Mouse (Mus musculus): Measurements from ENCODE around the gene Abhd8. TPM values are rescaled to one million over a fixed set of nuclear protein-coding genes. Genes with fewer than 3 reads are reported as not detected.
A peak's percentile ranks its signal among the peaks of the same experiment; 100 is the strongest.

Abhd8 gene
- polyA plus RNA-seq, 1 experiment, result not detected

- H3K27ac ChIP-seq (ENCODE audit: insufficient read depth, low read depth, low read length), result no peak overlapping the region
- H3K4me1 ChIP-seq (ENCODE audit: control insufficient read depth, insufficient read depth, low read length), result peaks cover 29% of the 10 kb centered on the region
- 84% methylated on average over 25 of the region's 25 CpGs for WGBS
- H3K4me3 ChIP-seq (ENCODE audit: insufficient read depth, low read depth, low read length), result no peak overlapping the region
- TF ChIP-seq POLR2A (IDR thresholded peaks at IDR 0.05; ENCODE audit: insufficient read depth, low read depth, low read length), result no peak
- no peak for TF ChIP-seq CTCF (IDR thresholded peaks at IDR 0.05; ENCODE audit: insufficient read depth, low read depth, low read length)
These were observed 11.6 kb upstream of the Abhd8 start for GRCm38 (mm10) chr8:71474785-71475701.

- H3K4me1 ChIP-seq (ENCODE audit: control insufficient read depth, insufficient read depth, low read length), result peaks cover 35% of the 10 kb centered on the region
- H3K27ac ChIP-seq (ENCODE audit: insufficient read depth, low read depth, low read length), result no peak overlapping the region
- WGBS, result 89% methylated on average over 18 of the region's 18 CpGs
- TF ChIP-seq POLR2A (IDR thresholded peaks at IDR 0.05; ENCODE audit: insufficient read depth, low read depth, low read length), result no peak
- TF ChIP-seq CTCF (IDR thresholded peaks at IDR 0.05; ENCODE audit: insufficient read depth, low read depth, low read length), result no peak
- H3K4me3 ChIP-seq (ENCODE audit: insufficient read depth, low read depth, low read length), result no peak overlapping the region
These were observed 10.9 kb upstream of the Abhd8 start for GRCm38 (mm10) chr8:71474344-71474743.

- TF ChIP-seq CTCF (IDR thresholded peaks at IDR 0.05; ENCODE audit: insufficient read depth, low read depth, low read length) (peak; percentile 50; the same call in 1 of the 2 replicates), POLR2A (IDR thresholded peaks at IDR 0.05; ENCODE audit: insufficient read depth, low read depth, low read length) (no peak)
These were observed 9.3 kb upstream of the Abhd8 start for GRCm38 (mm10) chr8:71472601-71473386.

GRCm38 (mm10) chr8:71471861-71472260 is 8.4 kb upstream of the Abhd8 start:
- H3K4me1 ChIP-seq (ENCODE audit: control insufficient read depth, insufficient read depth, low read length), result peaks cover 26% of the 10 kb centered on the region
- H3K27ac ChIP-seq (ENCODE audit: insufficient read depth, low read depth, low read length), result no peak overlapping the region
- TF ChIP-seq POLR2A (IDR thresholded peaks at IDR 0.05; ENCODE audit: insufficient read depth, low read depth, low read length), result no peak
- no peak for TF ChIP-seq CTCF (IDR thresholded peaks at IDR 0.05; ENCODE audit: insufficient read depth, low read depth, low read length)
- H3K4me3 ChIP-seq (ENCODE audit: insufficient read depth, low read depth, low read length), result no peak overlapping the region
- 93% methylated on average over 17 of the region's 17 CpGs for WGBS

More at GRCm38 (mm10) chr8:71472601-71473386, 9.3 kb upstream of the Abhd8 start:
- H3K27ac ChIP-seq (ENCODE audit: insufficient read depth, low read depth, low read length), result no peak overlapping the region
- peaks cover 35% of the 10 kb centered on the region for H3K4me1 ChIP-seq (ENCODE audit: control insufficient read depth, insufficient read depth, low read length)
- 84% methylated on average over 8 of the region's 8 CpGs for WGBS
- no peak overlapping the region for H3K4me3 ChIP-seq (ENCODE audit: insufficient read depth, low read depth, low read length)

GRCm38 (mm10) chr8:71470913-71471255 is 7.4 kb upstream of the Abhd8 start:
- Histone ChIP-seq H3K4me3 (ENCODE audit: insufficient read depth, low read depth, low read length) (no peak overlapping the region), H3K4me1 (ENCODE audit: control insufficient read depth, insufficient read depth, low read length) (peaks cover 24% of the 10 kb centered on the region), H3K27ac (ENCODE audit: insufficient read depth, low read depth, low read length) (no peak overlapping the region)
- WGBS, result 60% methylated on average over 5 of the region's 5 CpGs
- TF ChIP-seq CTCF (IDR thresholded peaks at IDR 0.05; ENCODE audit: insufficient read depth, low read depth, low read length) (no peak), POLR2A (IDR thresholded peaks at IDR 0.05; ENCODE audit: insufficient read depth, low read depth, low read length) (no peak)

- Histone ChIP-seq H3K4me3 (ENCODE audit: insufficient read depth, low read depth, low read length) (peak overlapping the region; percentile 81), H3K27ac (ENCODE audit: insufficient read depth, low read depth, low read length) (no peak overlapping the region), H3K4me1 (ENCODE audit: control insufficient read depth, insufficient read depth, low read length) (peaks cover 20% of the 10 kb centered on the region)
- no peak for TF ChIP-seq POLR2A (IDR thresholded peaks at IDR 0.05; ENCODE audit: insufficient read depth, low read depth, low read length)
- no peak for TF ChIP-seq CTCF (IDR thresholded peaks at IDR 0.05; ENCODE audit: insufficient read depth, low read depth, low read length)
- WGBS, result 75% methylated on average over 3 of the region's 3 CpGs
These were observed 6.9 kb upstream of the Abhd8 start for GRCm38 (mm10) chr8:71470146-71470912.

GRCm38 (mm10) chr8:71469411-71469810 is 6.0 kb upstream of the Abhd8 start:
- Histone ChIP-seq H3K4me3 (ENCODE audit: insufficient read depth, low read depth, low read length) (peak overlapping the region; percentile 81), H3K4me1 (ENCODE audit: control insufficient read depth, insufficient read depth, low read length) (peaks cover 22% of the 10 kb centered on the region), H3K27ac (ENCODE audit: insufficient read depth, low read depth, low read length) (no peak overlapping the region)
- TF ChIP-seq POLR2A (IDR thresholded peaks at IDR 0.05; ENCODE audit: insufficient read depth, low read depth, low read length) (no peak), CTCF (IDR thresholded peaks at IDR 0.05; ENCODE audit: insufficient read depth, low read depth, low read length) (no peak)
- WGBS, result under 1% methylated on average over 24 of the region's 24 CpGs

GRCm38 (mm10) chr8:71468916-71469315 is 5.5 kb upstream of the Abhd8 start, which contains the start of gene Dda1:
Gene Dda1 (plus strand): TSS chr8:71469199.
- Histone ChIP-seq H3K27ac (ENCODE audit: insufficient read depth, low read depth, low read length) (no peak within 1 kb of the TSS), H3K4me3 (ENCODE audit: insufficient read depth, low read depth, low read length) (peak within 1 kb of the TSS; percentile 81), H3K4me1 (ENCODE audit: control insufficient read depth, insufficient read depth, low read length) (peaks cover 27% of the 10 kb centered on the region)
- no peak for TF ChIP-seq CTCF (IDR thresholded peaks at IDR 0.05; ENCODE audit: insufficient read depth, low read depth, low read length)
- peak; percentile 67 for TF ChIP-seq POLR2A (IDR thresholded peaks at IDR 0.05; ENCODE audit: insufficient read depth, low read depth, low read length)
- WGBS, result under 1% methylated on average over 52 of the region's 52 CpGs

All from olfactory bulb, adult 2 months (tissue).